Mouse (Mus musculus) small intestine, adult 2 months (tissue): ENCODE data around the gene Hsd17b12. TPM values are rescaled to one million over a fixed set of nuclear protein-coding genes. Genes with fewer than 3 reads are reported as not detected.

Experiments used
- H3K27ac ChIP-seq: fragments of 200-500 bp; 2 replicates; pipeline ENCODE4 v1.5.1; 2012; ENCODE audit warnings: low read depth, low read length, control low read depth, inconsistent platforms; ENCODE audit not compliant: insufficient read depth
- H3K27me3 ChIP-seq: fragments of 200-500 bp; 2 replicates; pipeline ENCODE4 v1.6.1; 2012; ENCODE audit warnings: mild to moderate bottlenecking, moderate library complexity, low read length, inconsistent platforms; ENCODE audit not compliant: control insufficient read depth, insufficient read depth
- H3K36me3 ChIP-seq: fragments of 200-500 bp; 2 replicates; pipeline ENCODE4 v1.6.1; 2012; ENCODE audit warnings: mild to moderate bottlenecking, low read length, control low read depth, inconsistent platforms; ENCODE audit not compliant: control insufficient read depth, insufficient read depth
- H3K4me1 ChIP-seq: fragments of 200-500 bp; 2 replicates; pipeline ENCODE4 v1.6.1; 2012; ENCODE audit warnings: low read length, inconsistent platforms, mixed read lengths; ENCODE audit not compliant: control insufficient read depth, insufficient read depth, insufficient read length
- H3K4me3 ChIP-seq: fragments of 200-500 bp; 2 replicates; pipeline ENCODE4 v1.5.1; 2012; ENCODE audit warnings: low read depth, mild to moderate bottlenecking, control low read depth, inconsistent platforms, low read length, moderate library complexity
- CTCF ChIP-seq: fragments of 200-500 bp; IDR thresholded peaks from 2 replicates; pipeline ENCODE4 v1.5.1; 2012; ENCODE audit warnings: low read depth, mild to moderate bottlenecking, control low read depth, inconsistent platforms, low read length, moderate library complexity, mixed read lengths; ENCODE audit not compliant: insufficient replicate concordance, insufficient read length; ENCODE audit errors: extremely low read depth
- POLR2A ChIP-seq: fragments of 200-500 bp; IDR thresholded peaks from 2 replicates; pipeline ENCODE4 v1.6.1; 2012; ENCODE audit warnings: low read depth, mild to moderate bottlenecking, control low read depth, inconsistent platforms, low read length, moderate library complexity
- WGBS: fragments of 180-500 bp; shearing (Covaris S2); methylation state at CpG from one replicate; pipeline ENCODE4 v1.1.7; 2018; 5-methylcytosine and 5-hydroxymethylcytosine counted together
- polyA plus RNA-seq: library from polyadenylated mRNA; depleted of rRNA; stranded (reverse); fragments of >200 nt; gene quantifications from 2 replicates; pipeline ENCODE4 v1.2.3, GENCODE M21; 2012

The Hsd17b12 gene
- polyA plus RNA-seq, 1 experiment = 11.6 TPM

DNA sequence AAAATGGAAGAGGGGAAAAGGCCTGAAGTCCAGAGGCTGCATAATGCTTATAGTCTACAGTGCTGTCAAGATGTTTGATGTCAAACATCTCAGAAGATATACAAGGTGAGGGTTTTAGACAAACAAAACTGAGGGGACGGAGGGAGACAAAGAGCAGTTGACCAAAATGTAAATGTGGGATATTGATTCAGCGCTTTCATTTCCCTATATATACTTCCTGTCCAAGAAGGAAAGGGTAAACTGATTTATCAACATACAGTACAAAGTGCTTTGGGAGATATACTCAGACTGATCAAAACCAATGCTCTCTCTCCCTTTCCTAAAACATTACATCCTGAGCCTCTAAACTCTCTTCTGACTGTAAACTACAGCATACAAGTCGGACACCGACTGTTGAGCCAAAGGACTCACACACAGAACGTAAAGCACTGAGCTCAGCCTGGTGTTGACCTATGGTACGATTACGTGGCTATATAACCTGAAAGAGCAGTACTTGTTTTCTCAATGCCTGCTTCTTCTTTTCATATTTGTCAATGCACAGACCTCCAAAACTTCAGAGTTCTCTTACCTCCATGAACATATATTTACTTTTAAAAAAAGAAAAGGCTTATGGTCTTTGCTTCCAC, 13.1 kb downstream of the Hsd17b12 start:
- H3K4me1 ChIP-seq = peaks cover 4% of the 10 kb centered on the region; the same call in 1 of the 2 replicates
- no peaks in the 10 kb centered on the region for H3K27me3 ChIP-seq
- WGBS = 65% methylated on average over 7 of the region's 7 CpGs
- no peak overlapping the region for H3K27ac ChIP-seq
- no peaks in the 10 kb centered on the region for H3K36me3 ChIP-seq
- TF ChIP-seq POLR2A (no peak), CTCF (no peak)
- H3K4me3 ChIP-seq = no peak overlapping the region

DNA sequence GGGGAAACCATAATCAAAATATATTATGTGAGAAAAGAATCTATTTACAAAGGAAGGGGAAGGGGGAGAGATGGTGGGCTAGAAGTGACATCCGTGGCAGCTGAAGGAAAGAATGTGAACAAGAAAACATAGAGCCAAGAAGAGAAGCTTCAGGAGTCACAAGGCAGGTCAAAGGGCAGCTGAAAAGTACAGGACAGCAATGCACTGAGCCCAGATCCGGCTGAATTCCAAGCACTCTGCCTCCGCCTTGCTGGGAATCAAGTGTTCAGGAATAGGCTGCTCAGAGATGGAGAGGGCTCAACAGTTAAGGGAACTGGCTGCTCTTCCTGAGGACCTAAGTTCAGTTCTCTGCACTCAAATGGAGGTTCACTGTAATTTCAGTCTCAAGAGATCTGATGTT, 16.5 kb downstream of the Hsd17b12 start:
- Histone ChIP-seq H3K4me3 (no peak overlapping the region), H3K4me1 (peaks cover 4% of the 10 kb centered on the region; the same call in 1 of the 2 replicates), H3K27me3 (no peaks in the 10 kb centered on the region), H3K27ac (no peak overlapping the region), H3K36me3 (no peaks in the 10 kb centered on the region)
- WGBS = 57% methylated on average over 3 of the region's 3 CpGs
- TF ChIP-seq POLR2A (no peak), CTCF (no peak)

DNA sequence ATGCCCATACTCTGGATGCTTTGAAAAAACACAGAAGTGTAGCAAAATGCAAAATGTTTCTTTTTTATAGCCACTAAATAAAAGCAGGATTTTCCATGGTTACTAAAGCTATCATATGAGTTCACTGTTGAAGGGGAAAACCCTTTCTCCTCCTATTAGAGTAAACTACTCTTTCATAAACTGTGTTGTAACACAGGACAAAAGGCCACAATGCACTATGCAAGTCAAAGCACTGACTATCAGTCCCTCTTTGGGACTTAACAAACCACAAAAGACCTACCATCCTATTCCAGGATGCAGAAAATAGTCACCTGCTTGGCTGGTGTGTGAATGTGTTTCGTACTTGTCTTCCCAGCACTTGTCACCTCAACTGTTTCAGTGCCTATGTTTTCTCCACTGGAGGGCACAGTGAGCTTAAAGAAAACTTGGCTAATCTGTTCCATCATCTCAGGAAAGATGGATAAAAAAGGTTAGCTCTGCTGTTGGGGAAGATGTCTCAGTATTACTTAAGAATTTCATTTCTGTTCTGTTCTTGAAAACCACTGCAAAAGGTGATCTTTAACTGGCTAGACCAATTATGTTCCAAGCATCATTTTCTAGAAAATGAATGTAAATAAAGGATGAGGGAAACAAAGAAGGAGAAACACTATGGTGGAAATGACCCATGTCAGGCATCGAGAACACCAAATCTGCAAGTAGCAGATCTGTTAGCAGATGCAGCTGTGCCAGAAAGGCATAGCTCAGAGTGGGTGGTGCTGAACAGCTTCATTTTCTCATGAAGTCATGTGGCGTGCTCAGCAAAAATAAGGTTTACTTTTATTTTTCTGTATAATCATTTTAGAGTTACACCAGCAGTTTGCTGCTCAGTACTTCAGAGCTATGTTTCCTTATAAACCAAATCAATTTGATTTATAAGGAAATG, 19.0 kb downstream of the Hsd17b12 start:
- no peaks in the 10 kb centered on the region for H3K4me1 ChIP-seq
- TF ChIP-seq POLR2A (no peak), CTCF (no peak)
- no peaks in the 10 kb centered on the region for H3K27me3 ChIP-seq
- WGBS = 82% methylated on average over 3 of the region's 3 CpGs
- H3K27ac ChIP-seq = no peak overlapping the region
- H3K36me3 ChIP-seq = no peaks in the 10 kb centered on the region
- H3K4me3 ChIP-seq = no peak overlapping the region

DNA sequence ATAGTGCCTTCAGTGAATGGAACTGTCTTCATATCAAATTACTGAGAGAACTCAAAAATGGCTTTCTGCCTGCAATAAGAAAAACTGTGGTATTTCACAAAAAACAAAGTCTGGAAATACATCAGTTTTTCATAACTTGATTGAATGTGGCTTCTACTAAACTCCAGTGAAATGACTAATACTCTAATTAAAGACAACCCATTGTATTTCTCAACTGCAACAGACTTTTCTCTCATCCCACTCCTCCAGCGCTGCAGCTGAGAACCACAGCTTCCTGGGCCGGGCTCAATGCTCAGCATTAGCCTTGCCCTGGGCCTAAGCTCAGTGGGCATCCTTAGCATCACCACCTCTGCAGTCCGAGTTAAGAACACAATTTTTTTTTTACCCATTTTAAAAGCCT, 20.9 kb downstream of the Hsd17b12 start:
- Histone ChIP-seq H3K4me3 (no peak overlapping the region), H3K27ac (no peak overlapping the region), H3K4me1 (no peaks in the 10 kb centered on the region), H3K36me3 (no peaks in the 10 kb centered on the region), H3K27me3 (no peaks in the 10 kb centered on the region)
- 83% methylated on average over 3 of the region's 3 CpGs for WGBS
- TF ChIP-seq POLR2A = no peak
- TF ChIP-seq CTCF = no peak

DNA sequence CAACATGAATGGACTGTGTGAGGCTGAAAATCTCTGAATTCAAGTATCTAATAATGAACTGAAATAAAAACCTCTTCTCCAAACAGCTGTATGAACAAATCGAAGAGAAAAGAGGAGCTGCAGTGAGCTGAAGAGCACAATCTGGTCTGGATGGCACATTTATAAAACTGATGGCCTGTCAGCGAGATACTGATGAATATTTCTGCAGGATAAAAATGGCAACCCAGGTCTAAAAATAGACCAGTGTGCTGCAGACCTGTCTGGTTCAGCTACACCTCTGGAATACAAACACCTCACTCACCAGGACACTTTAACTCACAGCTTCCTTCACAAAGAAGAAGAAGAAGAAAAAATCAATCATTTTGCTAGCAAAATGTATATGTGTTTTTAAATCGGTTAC, 29.3 kb downstream of the Hsd17b12 start:
- Histone ChIP-seq H3K4me3 (no peak overlapping the region), H3K27me3 (no peaks in the 10 kb centered on the region), H3K4me1 (no peaks in the 10 kb centered on the region), H3K27ac (no peak overlapping the region), H3K36me3 (no peaks in the 10 kb centered on the region)
- 92% methylated on average over 3 of the region's 3 CpGs for WGBS
- no peak for TF ChIP-seq POLR2A
- TF ChIP-seq CTCF = no peak

DNA sequence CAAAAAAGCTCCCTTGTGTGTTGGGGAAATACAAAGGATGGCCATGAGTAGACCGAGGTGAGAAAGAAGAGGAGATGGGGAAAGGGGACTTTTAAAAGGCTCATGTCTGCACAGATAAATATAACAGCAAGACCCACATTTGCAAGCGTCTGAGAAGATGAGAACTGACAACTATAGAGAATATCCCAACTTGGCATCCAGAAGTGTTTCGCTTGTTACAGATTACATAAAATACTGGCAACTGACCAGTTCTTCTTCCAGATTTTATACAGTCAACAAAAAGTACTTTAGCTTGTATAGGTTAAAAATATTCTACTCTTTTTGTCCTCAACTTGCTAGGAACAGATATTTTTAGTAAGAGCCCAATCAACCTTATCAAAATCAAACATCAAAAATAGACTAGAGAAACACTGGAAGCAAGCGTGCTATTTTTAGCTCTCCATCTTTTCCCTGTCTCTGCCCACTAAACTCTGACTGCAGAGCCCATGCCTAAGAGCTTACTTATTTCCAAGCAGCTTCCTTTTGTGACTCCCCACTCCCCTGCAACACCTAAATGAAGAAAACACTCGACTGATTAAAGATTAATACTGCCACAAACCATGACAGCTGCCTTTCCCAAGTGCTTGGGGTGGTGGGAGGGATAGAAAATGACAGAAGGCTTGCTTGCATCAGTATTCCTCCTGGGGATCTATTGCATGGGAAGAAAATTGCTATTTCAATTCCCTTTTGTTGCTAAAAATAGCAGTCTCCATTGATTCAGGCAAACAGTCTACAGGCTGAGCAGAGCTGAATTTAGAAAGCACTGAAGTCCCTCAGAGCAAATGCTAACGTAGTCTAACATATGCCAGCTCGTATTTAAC, 35.4 kb downstream of the Hsd17b12 start:
- TF ChIP-seq CTCF (no peak), POLR2A (no peak)
- H3K36me3 ChIP-seq = no peaks in the 10 kb centered on the region
- H3K4me1 ChIP-seq = no peaks in the 10 kb centered on the region
- no peak overlapping the region for H3K4me3 ChIP-seq
- 61% methylated on average over 7 of the region's 7 CpGs for WGBS
- no peak overlapping the region for H3K27ac ChIP-seq
- H3K27me3 ChIP-seq = no peaks in the 10 kb centered on the region

DNA sequence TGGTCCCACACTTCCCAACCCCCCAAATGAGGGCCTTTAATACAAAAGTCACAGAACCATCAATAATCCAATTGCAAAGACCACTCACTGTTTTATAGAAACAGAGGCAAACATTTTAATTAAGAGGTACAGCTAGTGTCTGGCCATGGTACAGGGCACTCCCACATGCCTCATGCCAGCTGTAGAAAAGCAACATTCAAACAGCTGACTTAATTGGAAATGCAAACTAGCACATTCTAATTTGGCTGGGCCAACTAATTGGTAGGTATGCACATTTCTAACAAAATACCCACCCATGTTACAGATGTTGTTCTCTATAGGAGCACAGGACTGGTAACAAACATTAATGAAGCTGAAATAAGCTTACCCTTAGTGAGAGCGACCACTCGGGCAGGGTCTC, 54.0 kb downstream of the Hsd17b12 start:
- Histone ChIP-seq H3K4me1 (no peaks in the 10 kb centered on the region), H3K27ac (no peak overlapping the region), H3K4me3 (no peak overlapping the region), H3K36me3 (no peaks in the 10 kb centered on the region), H3K27me3 (no peaks in the 10 kb centered on the region)
- no peak for TF ChIP-seq CTCF
- no peak for TF ChIP-seq POLR2A
- WGBS = 95% methylated on average over 2 of the region's 2 CpGs
